Mouse (Mus musculus) heart, postnatal 25 days (tissue): ENCODE measurements around the gene Ptges3l. TPM values are rescaled to one million over a fixed set of nuclear protein-coding genes. Genes with fewer than 3 reads are reported as not detected.

ENCODE experiments used
- microRNA-seq: library from miRNA; unstranded; fragments of <30 nt; microRNA quantifications from one replicate; pipeline ENCODE4 v1.2.0, GENCODE M21; 2022
- total RNA-seq, 2 experiments: library from RNA; stranded (reverse); gene quantifications; 2 replicates each; pipeline ENCODE4 v1.2.3; 2021

Gene Ptges3l
- total RNA-seq, 2 experiments from 2014 or later, result 69.0 to 80.2 TPM

Small RNA genes lying within 50 kb of the gene (microRNA-seq; reads per million reads assigned to microRNA genes)
- 8.3 reads per million, percentile 22 among the genes with 10 or more reads in this experiment for gene Mir6929

Other genes starting within 250 kb of the Ptges3l start
- under 1 TPM in 1 of 2 experiments, not detected in 1; 0.14 TPM for gene Ccr10, start 249.9 kb downstream of the Ptges3l start, total RNA-seq
- 10 to 100 TPM; 26.0 to 30.4 TPM for gene Ezh1, start 198.9 kb downstream of the Ptges3l start, total RNA-seq
- 100 to 1,000 TPM in 1 of 2 experiments, 10 to 100 TPM in 1; 80.9 to 123 TPM for gene Ramp2, start 179.3 kb downstream of the Ptges3l start, total RNA-seq
- gene Vps25, start 171.6 kb downstream of the Ptges3l start, total RNA-seq, result 10 to 100 TPM; 78.2 to 85.0 TPM
- gene Wnk4, start 164.8 kb downstream of the Ptges3l start, total RNA-seq, result 10 to 100 TPM in 1 of 2 experiments, 1 to 10 TPM in 1; 9.6 to 14.6 TPM
- gene Cntd1, start 146.3 kb downstream of the Ptges3l start, total RNA-seq, result under 1 TPM; 0.10 to 0.28 TPM
- gene Coa3, start 146.2 kb downstream of the Ptges3l start, total RNA-seq, result 10 to 100 TPM; 89.0 to 96.9 TPM
- 100 to 1,000 TPM in 1 of 2 experiments, 10 to 100 TPM in 1; 92.8 to 102 TPM for gene Becn1, start 123.0 kb downstream of the Ptges3l start, total RNA-seq
- 10 to 100 TPM; 80.6 to 88.8 TPM for gene Psme3, start 109.1 kb downstream of the Ptges3l start, total RNA-seq
- 1 to 10 TPM; 1.8 to 2.2 TPM for gene Aoc2, start 100.3 kb downstream of the Ptges3l start, total RNA-seq
- gene Aoc3, start 94.7 kb downstream of the Ptges3l start, total RNA-seq, result 10 to 100 TPM; 13.9 to 18.5 TPM
- not detected for gene G6pc, start 57.8 kb downstream of the Ptges3l start, total RNA-seq
- gene Aarsd1, start 7.7 kb downstream of the Ptges3l start, total RNA-seq, result 10 to 100 TPM; 20.7 to 22.8 TPM
- 1 to 10 TPM; 8.5 to 9.1 TPM for gene Gm27029, start 537 bp downstream of the Ptges3l start, total RNA-seq
- gene Rundc1, start 248 bp downstream of the Ptges3l start, total RNA-seq, result 10 to 100 TPM; 10.4 to 11.2 TPM
- gene Rpl27, start 17.0 kb upstream of the Ptges3l start, total RNA-seq, result 10 to 100 TPM; 46.7 to 56.2 TPM
- 10 to 100 TPM; 12.0 to 13.7 TPM for gene Ifi35, start 23.1 kb upstream of the Ptges3l start, total RNA-seq
- 1 to 10 TPM; 5.7 to 6.2 TPM for gene Rnd2, start 39.7 kb upstream of the Ptges3l start, total RNA-seq
- gene Vat1, start 40.9 kb upstream of the Ptges3l start, total RNA-seq, result 10 to 100 TPM; 21.6 to 25.5 TPM
- under 1 TPM; 0.45 to 0.81 TPM for gene Brca1, start 126.6 kb upstream of the Ptges3l start, total RNA-seq
- 100 to 1,000 TPM in 1 of 2 experiments, 10 to 100 TPM in 1; 89.9 to 101 TPM for gene Nbr1, start 126.8 kb upstream of the Ptges3l start, total RNA-seq
- 1 to 10 TPM; 3.6 to 3.8 TPM for gene Tmem106a, start 156.9 kb upstream of the Ptges3l start, total RNA-seq
- gene Gm11634, start 173.9 kb upstream of the Ptges3l start, total RNA-seq, result not detected
- gene Rdm1, start 201.9 kb upstream of the Ptges3l start, total RNA-seq, result 10 to 100 TPM; 39.1 to 39.3 TPM
- gene Arl4d, start 240.2 kb upstream of the Ptges3l start, total RNA-seq, result 10 to 100 TPM; 21.6 to 31.0 TPM